Mouse (Mus musculus): Measurements from ENCODE around the gene Rimbp2.

DNA sequence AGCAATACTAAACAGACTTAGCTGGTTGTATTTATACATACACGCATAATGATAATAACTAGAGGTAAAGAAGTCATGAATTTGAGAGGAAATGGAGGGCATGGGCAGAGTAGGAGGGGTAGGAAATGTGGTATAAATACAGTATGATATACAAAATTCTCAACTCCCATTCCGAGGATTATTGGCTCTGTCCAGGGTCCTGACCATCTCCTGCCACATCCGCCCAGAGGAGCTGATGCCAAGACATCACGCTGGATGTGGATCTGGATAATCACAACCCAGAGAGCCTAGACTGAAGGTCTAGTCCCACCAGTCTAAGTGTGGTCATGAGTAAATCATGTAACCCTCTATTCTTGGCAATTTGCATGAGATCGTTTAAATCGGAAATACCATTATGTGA, 100.5 kb downstream of the Rimbp2 start:
- TF ChIP-seq CTCF (IDR thresholded peaks at IDR 0.05; ENCODE audit: extremely low read depth, insufficient read depth, low read length) (no peak), POLR2A (IDR thresholded peaks at IDR 0.05; ENCODE audit: extremely low read depth, insufficient read depth, low read length) (no peak)
